Mouse (Mus musculus) right cerebral cortex, postnatal 4 days (tissue): Measurements from ENCODE around the gene Retnlb.
"Not testable (repeated sequence)": the region's sequence is repeated elsewhere in the genome, so short reads cannot be mapped to it uniquely, and the experiment has no call there.

Source experiments
- DNase-seq: peaks from one replicate; pipeline ENCODE4 v3.0.0-alpha.2; 2022

The Retnlb gene

GRCm38 (mm10) chr16:48816695-48817094 is at the start of gene Retnlb:
Gene Retnlb, plus strand, starts transcription at chr16:48816856.
- no peak for DNase-seq

- no peak for DNase-seq
These were observed 47.5 kb upstream of the Retnlb start for GRCm38 (mm10) chr16:48769183-48769582.

- no peak for DNase-seq
These were observed 44.6 kb upstream of the Retnlb start, which contains the start of gene Trat1 for GRCm38 (mm10) chr16:48771971-48772445. Gene Trat1, minus strand, starts transcription at chr16:48772021.

GRCm38 (mm10) chr16:48777254-48777653 is 39.4 kb upstream of the Retnlb start:
- DNase-seq = no peak

- no peak for DNase-seq
These were observed 30.4 kb upstream of the Retnlb start for GRCm38 (mm10) chr16:48786258-48786657.

GRCm38 (mm10) chr16:48788704-48789185 is 27.9 kb upstream of the Retnlb start:
- DNase-seq = no peak

- DNase-seq = no peak
These were observed 18.4 kb upstream of the Retnlb start for GRCm38 (mm10) chr16:48798285-48798684.

GRCm38 (mm10) chr16:48799470-48799869 is 17.2 kb upstream of the Retnlb start:
- DNase-seq = no peak

- DNase-seq = no peak
These were observed 15.8 kb upstream of the Retnlb start for GRCm38 (mm10) chr16:48800906-48801305.

- DNase-seq = no peak
These were observed 11.2 kb upstream of the Retnlb start for GRCm38 (mm10) chr16:48805412-48805811.

- DNase-seq = no peak
These were observed 10.1 kb upstream of the Retnlb start for GRCm38 (mm10) chr16:48806521-48806920.

- DNase-seq = peak; percentile 8
These were observed 7.3 kb upstream of the Retnlb start for GRCm38 (mm10) chr16:48809374-48809773.

- DNase-seq = no peak
These were observed 4.7 kb upstream of the Retnlb start for GRCm38 (mm10) chr16:48811881-48812436.

- DNase-seq = no peak
These were observed 1.9 kb downstream of the Retnlb start for GRCm38 (mm10) chr16:48818524-48818923.

- no peak for DNase-seq
These were observed 9.8 kb downstream of the Retnlb start for GRCm38 (mm10) chr16:48826474-48826873.

- no peak for DNase-seq
These were observed 11.0 kb downstream of the Retnlb start for GRCm38 (mm10) chr16:48827625-48828024.

GRCm38 (mm10) chr16:48829060-48829459 is 12.4 kb downstream of the Retnlb start:
- no peak for DNase-seq

GRCm38 (mm10) chr16:48832055-48832454 is 15.4 kb downstream of the Retnlb start:
- DNase-seq = no peak

- DNase-seq = not testable (repeated sequence)
These were observed 17.0 kb downstream of the Retnlb start for GRCm38 (mm10) chr16:48833626-48834025.

- DNase-seq = no peak
These were observed 25.6 kb downstream of the Retnlb start, which contains the start of gene Retnla for GRCm38 (mm10) chr16:48842266-48842665. Gene Retnla, plus strand, starts transcription at chr16:48842551.

- DNase-seq = no peak
These were observed 27.2 kb downstream of the Retnlb start for GRCm38 (mm10) chr16:48843671-48844386.

- DNase-seq = not testable (repeated sequence)
These were observed 48.3 kb downstream of the Retnlb start for GRCm38 (mm10) chr16:48865004-48865403.

GRCm38 (mm10) chr16:48867690-48868089 is 51.0 kb downstream of the Retnlb start:
- no peak for DNase-seq
